Mouse (Mus musculus) spleen, adult 10 weeks (tissue): ENCODE results near the gene Cnksr2. TPM values are rescaled to one million over a fixed set of nuclear protein-coding genes. Genes with fewer than 3 reads are reported as not detected.

Experiments used
- polyA plus RNA-seq: library from polyadenylated mRNA; stranded (reverse); fragments of 350-450 nt; fragmentation: Illumina TruSeq; extraction: RNeasy Lipid Tissue Mini Kit (QIAGEN cat#74804); gene quantifications from one replicate; pipeline ENCODE4 v1.2.3, GENCODE M21; 2015; ENCODE audit warnings: low replicate concordance; ENCODE audit not compliant: insufficient read depth

The Cnksr2 gene
- not detected for polyA plus RNA-seq

GRCm38 (mm10) chrX:158043057-158043843 lies at the start of gene Cnksr2:
Gene Cnksr2 (minus strand): TSS chrX:158043294.

GRCm38 (mm10) chrX:157818207-157818920 lies 224.7 kb downstream of the Cnksr2 start, which contains the start of gene Klhl34:
Gene Klhl34 (plus strand): TSS chrX:157818435.

Other genes with a start within 250 kb of the Cnksr2 start
- not detected for gene Klhl34, start 224.9 kb downstream of the Cnksr2 start, polyA plus RNA-seq